Mouse (Mus musculus) neural tube, embryonic 10.5 days (tissue): Measurements from ENCODE around the gene Fubp3.

Experiments used
- DNase-seq: peaks from one replicate; pipeline ENCODE4 v3.0.0-alpha.2; 2017; ENCODE audit warnings: low spot score; ENCODE audit errors: extremely low spot score

Gene Fubp3

GRCm38 (mm10) chr2:31619208-31619607 lies 46.8 kb downstream of the Fubp3 start:
- no peak for DNase-seq

GRCm38 (mm10) chr2:31633531-31633930 lies 61.1 kb downstream of the Fubp3 start:
- no peak for DNase-seq

- DNase-seq = peak; percentile 60
Observed at GRCm38 (mm10) chr2:31635281-31636137, 63.1 kb downstream of the Fubp3 start.

- peak; percentile 85 for DNase-seq
Observed at GRCm38 (mm10) chr2:31636138-31636741, 63.8 kb downstream of the Fubp3 start.

GRCm38 (mm10) chr2:31636742-31637141 lies 64.3 kb downstream of the Fubp3 start:
- DNase-seq = no peak

- peak; percentile 59 for DNase-seq
Observed at GRCm38 (mm10) chr2:31637311-31637710, 64.9 kb downstream of the Fubp3 start.

- DNase-seq = peak; percentile 72
Observed at GRCm38 (mm10) chr2:31637807-31638206, 65.4 kb downstream of the Fubp3 start.

- peak; percentile 61 for DNase-seq
Observed at GRCm38 (mm10) chr2:31638581-31639465, 66.4 kb downstream of the Fubp3 start.

GRCm38 (mm10) chr2:31639466-31639760 lies 67.0 kb downstream of the Fubp3 start:
- peak; percentile 57 for DNase-seq

- peak; percentile 68 for DNase-seq
Observed at GRCm38 (mm10) chr2:31639901-31640608, 67.6 kb downstream of the Fubp3 start, which contains the start of gene Prdm12. Gene Prdm12 (plus strand): TSS chr2:31640037.

GRCm38 (mm10) chr2:31640609-31641507 lies 68.4 kb downstream of the Fubp3 start:
- peak; percentile 65 for DNase-seq

- DNase-seq = no peak
Observed at GRCm38 (mm10) chr2:31641508-31641830, 69.0 kb downstream of the Fubp3 start.

GRCm38 (mm10) chr2:31641929-31642328 lies 69.5 kb downstream of the Fubp3 start:
- DNase-seq = peak; percentile 33

GRCm38 (mm10) chr2:31653971-31654853 lies 81.8 kb downstream of the Fubp3 start:
- DNase-seq = peak; percentile 62

GRCm38 (mm10) chr2:31654854-31655559 lies 82.6 kb downstream of the Fubp3 start:
- peak; percentile 55 for DNase-seq

- no peak for DNase-seq
Observed at GRCm38 (mm10) chr2:31656374-31656773, 83.9 kb downstream of the Fubp3 start.

GRCm38 (mm10) chr2:31662939-31663803 lies 90.7 kb downstream of the Fubp3 start:
- no peak for DNase-seq

- DNase-seq = no peak
Observed at GRCm38 (mm10) chr2:31663804-31664180, 91.3 kb downstream of the Fubp3 start.
